Mouse (Mus musculus) limb, embryonic 12.5 days (tissue): ENCODE data around the gene M1ap. TPM values are rescaled to one million over a fixed set of nuclear protein-coding genes. Genes with fewer than 3 reads are reported as not detected.

ENCODE experiments used
- ATAC-seq: fragments of 200-750 bp; cut with Nextera tagmentation; 2 replicates; pipeline ENCODE4 v1.8.0; 2017; ENCODE audit warnings: low read depth, moderate TSS enrichment; ENCODE audit not compliant: insufficient number of reproducible peaks, insufficient read depth, low FRiP score, low TSS enrichment
- H3K27ac ChIP-seq: fragments of 300-500 bp; sonication (generic); 2 replicates; pipeline ENCODE4 v1.5.1; 2016; ENCODE audit warnings: mild to moderate bottlenecking, moderate library complexity
- H3K27me3 ChIP-seq: fragments of 300-500 bp; sonication (generic); 2 replicates; pipeline ENCODE4 v1.6.1; 2016; ENCODE audit warnings: mild to moderate bottlenecking, moderate library complexity
- H3K36me3 ChIP-seq: fragments of 300-500 bp; sonication (generic); 2 replicates; pipeline ENCODE4 v1.6.1; 2016; ENCODE audit warnings: mild to moderate bottlenecking, moderate library complexity
- H3K4me1 ChIP-seq: fragments of 300-500 bp; sonication (generic); replicated peaks from 2 replicates; pipeline ENCODE4 v1.6.1; 2016
- H3K4me2 ChIP-seq: fragments of 300-500 bp; sonication (generic); 2 replicates; pipeline ENCODE4 v1.6.1; 2016; ENCODE audit warnings: mild to moderate bottlenecking, moderate library complexity
- H3K4me3 ChIP-seq: fragments of 300-500 bp; sonication (generic); replicated peaks from 2 replicates; pipeline ENCODE4 v1.5.1; 2016; ENCODE audit warnings: mild to moderate bottlenecking
- H3K9ac ChIP-seq: fragments of 300-500 bp; sonication (generic); replicated peaks from 2 replicates; pipeline ENCODE4 v1.6.1; 2016; ENCODE audit warnings: mild to moderate bottlenecking, moderate library complexity
- H3K9me3 ChIP-seq: fragments of 300-500 bp; sonication (generic); 2 replicates; pipeline ENCODE4 v1.6.1; 2016; ENCODE audit warnings: mild to moderate bottlenecking, moderate library complexity
- WGBS: fragments of 180-500 bp; shearing (Covaris S2); methylation state at CpG from one replicate; pipeline ENCODE4 v1.1.7; 2016; 5-methylcytosine and 5-hydroxymethylcytosine counted together
- polyA plus RNA-seq: library from polyadenylated mRNA; unstranded; fragments of >200 nt; fragmentation: Nextera tagmentation; extraction: Ambion mirVana; gene quantifications from 2 replicates; pipeline ENCODE4 v1.2.1, GENCODE M21; 2016

The M1ap gene
- polyA plus RNA-seq, 1 experiment from 2014 or later: 0.20 TPM

- Histone ChIP-seq H3K4me3 (no peak overlapping the region), H3K4me2 (no peak overlapping the region), H3K9me3 (no peaks in the 10 kb centered on the region), H3K27me3 (peaks cover 12% of the 10 kb centered on the region), H3K4me1 (peaks cover 10% of the 10 kb centered on the region), H3K9ac (no peak overlapping the region), H3K36me3 (no peaks in the 10 kb centered on the region), H3K27ac (no peak overlapping the region)
- no peak for ATAC-seq
- 66% methylated on average over 4 of the region's 4 CpGs for WGBS
Observed at GRCm38 (mm10) chr6:83024421-83024820, 77.7 kb downstream of the M1ap start.

GRCm38 (mm10) chr6:83025221-83025620 lies 78.5 kb downstream of the M1ap start:
- no peaks in the 10 kb centered on the region for H3K9me3 ChIP-seq
- H3K9ac ChIP-seq: no peak overlapping the region
- ATAC-seq: no peak
- no peak overlapping the region for H3K4me3 ChIP-seq
- H3K36me3 ChIP-seq: no peaks in the 10 kb centered on the region
- H3K4me1 ChIP-seq: peaks cover 17% of the 10 kb centered on the region
- H3K27me3 ChIP-seq: peaks cover 20% of the 10 kb centered on the region
- H3K27ac ChIP-seq: no peak overlapping the region
- whole genome bisulfite sequencing: 85% methylated on average over 4 of the region's 4 CpGs
- H3K4me2 ChIP-seq: no peak overlapping the region

GRCm38 (mm10) chr6:83027293-83027692 lies 80.6 kb downstream of the M1ap start:
- Histone ChIP-seq H3K36me3 (peaks cover 8% of the 10 kb centered on the region; the same call in 1 of the 2 replicates), H3K27me3 (peaks cover 40% of the 10 kb centered on the region), H3K4me2 (no peak overlapping the region), H3K9ac (no peak overlapping the region), H3K27ac (peak overlapping the region; percentile 35; the same call in 1 of the 2 replicates), H3K4me3 (no peak overlapping the region), H3K9me3 (no peaks in the 10 kb centered on the region), H3K4me1 (peaks cover 27% of the 10 kb centered on the region)
- ATAC-seq: no peak
- 82% methylated on average over 8 of the region's 8 CpGs for WGBS

- Histone ChIP-seq H3K4me3 (no peak overlapping the region), H3K4me2 (no peak overlapping the region), H3K27me3 (peaks cover 44% of the 10 kb centered on the region), H3K9me3 (no peaks in the 10 kb centered on the region), H3K4me1 (peaks cover 30% of the 10 kb centered on the region), H3K27ac (peak overlapping the region; percentile 35; the same call in 1 of the 2 replicates), H3K36me3 (peaks cover 8% of the 10 kb centered on the region; the same call in 1 of the 2 replicates), H3K9ac (peak overlapping the region; percentile 12; the same call in 1 of the 2 replicates)
- WGBS: 50% methylated on average over 7 of the region's 9 CpGs
- ATAC-seq: no peak; the same call in 1 of the 2 replicates
Observed at GRCm38 (mm10) chr6:83027706-83028105, 81.0 kb downstream of the M1ap start.

- no peak for ATAC-seq
- no peaks in the 10 kb centered on the region for H3K9me3 ChIP-seq
- no peak overlapping the region for H3K4me2 ChIP-seq
- no peak overlapping the region for H3K4me3 ChIP-seq
- H3K4me1 ChIP-seq: peaks cover 34% of the 10 kb centered on the region
- no peak overlapping the region for H3K9ac ChIP-seq
- H3K27ac ChIP-seq: no peak overlapping the region
- 24% methylated on average over 10 of the region's 10 CpGs for WGBS
- peaks cover 45% of the 10 kb centered on the region for H3K27me3 ChIP-seq
- peaks cover 8% of the 10 kb centered on the region; the same call in 1 of the 2 replicates for H3K36me3 ChIP-seq
Observed at GRCm38 (mm10) chr6:83029777-83030176, 83.1 kb downstream of the M1ap start.

GRCm38 (mm10) chr6:83031111-83031510 lies 84.4 kb downstream of the M1ap start:
- H3K27me3 ChIP-seq: peaks cover 43% of the 10 kb centered on the region
- H3K9me3 ChIP-seq: no peaks in the 10 kb centered on the region
- H3K4me1 ChIP-seq: peaks cover 42% of the 10 kb centered on the region
- no peak overlapping the region for H3K9ac ChIP-seq
- H3K4me3 ChIP-seq: no peak overlapping the region
- H3K4me2 ChIP-seq: peak overlapping the region; percentile 6; the same call in 1 of the 2 replicates
- peaks cover 8% of the 10 kb centered on the region; the same call in 1 of the 2 replicates for H3K36me3 ChIP-seq
- no peak overlapping the region for H3K27ac ChIP-seq
- WGBS: 66% methylated on average over 7 of the region's 7 CpGs
- ATAC-seq: no peak

GRCm38 (mm10) chr6:83031921-83032590 lies 85.4 kb downstream of the M1ap start:
- 16% methylated on average over 18 of the region's 18 CpGs for WGBS
- Histone ChIP-seq H3K4me1 (peaks cover 42% of the 10 kb centered on the region), H3K27me3 (peaks cover 42% of the 10 kb centered on the region), H3K27ac (no peak overlapping the region), H3K9me3 (no peaks in the 10 kb centered on the region), H3K9ac (0 out of 2 replicates have a peak overlapping the region, but pooled peaks have one; percentile 27), H3K4me3 (peak overlapping the region; percentile 48), H3K4me2 (peak overlapping the region; percentile 84), H3K36me3 (peaks cover 8% of the 10 kb centered on the region; the same call in 1 of the 2 replicates)
- no peak for ATAC-seq

- Histone ChIP-seq H3K27me3 (peaks cover 42% of the 10 kb centered on the region), H3K9me3 (no peaks in the 10 kb centered on the region), H3K9ac (peak overlapping the region; percentile 52), H3K4me1 (peaks cover 36% of the 10 kb centered on the region), H3K36me3 (peaks cover 8% of the 10 kb centered on the region; the same call in 1 of the 2 replicates), H3K27ac (peak overlapping the region; percentile 86), H3K4me3 (peak overlapping the region; percentile 48), H3K4me2 (peak overlapping the region; percentile 84)
- under 1% methylated on average over 31 of the region's 31 CpGs for WGBS
- ATAC-seq: peak; percentile 26; the same call in 1 of the 2 replicates
Observed at GRCm38 (mm10) chr6:83032769-83033191, 86.1 kb downstream of the M1ap start.

- peak; percentile 75 for ATAC-seq
- H3K4me1 ChIP-seq: peaks cover 40% of the 10 kb centered on the region
- H3K9me3 ChIP-seq: no peaks in the 10 kb centered on the region
- peak within 1 kb of the TSS; percentile 52 for H3K9ac ChIP-seq
- peak within 1 kb of the TSS; percentile 48 for H3K4me3 ChIP-seq
- peaks cover 44% of the 10 kb centered on the region for H3K27me3 ChIP-seq
- under 1% methylated on average over 51 of the region's 51 CpGs for WGBS
- peak within 1 kb of the TSS; percentile 86 for H3K27ac ChIP-seq
- H3K36me3 ChIP-seq: peaks cover 8% of the 10 kb centered on the region; the same call in 1 of the 2 replicates
- H3K4me2 ChIP-seq: peak within 1 kb of the TSS; percentile 84
Observed at GRCm38 (mm10) chr6:83033249-83034185, 86.8 kb downstream of the M1ap start, which contains the start of the genes Dok1 and Loxl3. Dok1 (minus strand) TSS chr6:83033471. Loxl3 (plus strand) TSS chr6:83034173.

GRCm38 (mm10) chr6:83034463-83035055 lies 87.9 kb downstream of the M1ap start:
- Histone ChIP-seq H3K27ac (peak overlapping the region; percentile 86), H3K4me2 (peak overlapping the region; percentile 84), H3K4me3 (peak overlapping the region; percentile 48), H3K9me3 (no peaks in the 10 kb centered on the region), H3K4me1 (peaks cover 41% of the 10 kb centered on the region), H3K36me3 (peaks cover 8% of the 10 kb centered on the region; the same call in 1 of the 2 replicates), H3K9ac (peak overlapping the region; percentile 52), H3K27me3 (peaks cover 35% of the 10 kb centered on the region)
- ATAC-seq: no peak
- 14% methylated on average over 5 of the region's 5 CpGs for WGBS
